Mouse (Mus musculus): ENCODE data around the gene Vmn2r81.
"Not testable (repeated sequence)": the region's sequence is repeated elsewhere in the genome, so short reads cannot be mapped to it uniquely, and the experiment has no call there.

Gene Vmn2r81

GRCm38 (mm10) chr10:79247392-79247791 lies at the start of gene Vmn2r81:
Gene Vmn2r81 (plus strand): TSS chr10:79247692.
- not testable (repeated sequence) for DNase-seq (ENCODE audit: low read depth, low spot score)

DNA sequence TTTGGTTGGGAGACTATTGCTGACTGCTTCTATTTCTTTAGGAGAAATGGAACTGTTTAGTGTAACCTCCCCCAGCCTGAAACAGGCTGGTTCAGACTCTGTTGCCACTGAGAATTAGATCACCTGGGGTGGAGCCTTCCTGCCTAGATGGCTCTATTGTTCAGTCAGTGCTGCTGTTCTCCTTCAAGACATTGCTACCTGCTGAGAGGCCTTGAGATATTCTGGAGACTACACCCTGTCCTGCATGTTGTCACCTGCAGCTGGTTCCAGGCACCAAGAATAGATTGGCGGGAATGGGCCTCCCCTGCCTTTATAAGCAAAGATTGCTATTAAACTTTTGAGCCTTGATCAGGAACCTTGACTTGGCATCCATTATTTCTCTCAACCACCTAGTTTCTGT lies 47.5 kb upstream of the Vmn2r81 start:
- not testable (repeated sequence) for DNase-seq (ENCODE audit: low read depth, low spot score)

- no peak for DNase-seq (ENCODE audit: low read depth, low spot score)
Observed at GRCm38 (mm10) chr10:79220432-79220831, 27.1 kb upstream of the Vmn2r81 start.

DNA sequence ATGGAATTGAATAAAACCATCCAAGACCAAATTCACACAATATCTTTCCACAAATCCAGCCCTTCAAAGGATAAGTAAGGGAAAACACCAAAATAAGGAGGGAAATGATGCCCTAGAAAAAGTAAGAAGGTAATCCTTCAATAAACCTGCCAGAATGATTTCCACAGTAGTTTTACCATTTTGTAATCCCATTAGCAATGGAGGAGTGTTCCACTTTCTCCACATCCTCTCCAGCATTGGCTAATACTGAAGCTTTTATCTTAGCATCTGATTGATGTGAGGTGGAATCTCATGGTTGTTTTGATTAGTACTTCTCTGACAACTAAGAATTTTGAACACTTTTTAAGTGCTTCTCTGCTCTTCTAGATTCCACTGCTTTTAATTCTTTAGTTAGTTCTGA lies 25.9 kb upstream of the Vmn2r81 start:
- no peak for DNase-seq (ENCODE audit: low read depth, low spot score)

GRCm38 (mm10) chr10:79222214-79222613 lies 25.3 kb upstream of the Vmn2r81 start:
- DNase-seq (ENCODE audit: low read depth, low spot score) = no peak

DNA sequence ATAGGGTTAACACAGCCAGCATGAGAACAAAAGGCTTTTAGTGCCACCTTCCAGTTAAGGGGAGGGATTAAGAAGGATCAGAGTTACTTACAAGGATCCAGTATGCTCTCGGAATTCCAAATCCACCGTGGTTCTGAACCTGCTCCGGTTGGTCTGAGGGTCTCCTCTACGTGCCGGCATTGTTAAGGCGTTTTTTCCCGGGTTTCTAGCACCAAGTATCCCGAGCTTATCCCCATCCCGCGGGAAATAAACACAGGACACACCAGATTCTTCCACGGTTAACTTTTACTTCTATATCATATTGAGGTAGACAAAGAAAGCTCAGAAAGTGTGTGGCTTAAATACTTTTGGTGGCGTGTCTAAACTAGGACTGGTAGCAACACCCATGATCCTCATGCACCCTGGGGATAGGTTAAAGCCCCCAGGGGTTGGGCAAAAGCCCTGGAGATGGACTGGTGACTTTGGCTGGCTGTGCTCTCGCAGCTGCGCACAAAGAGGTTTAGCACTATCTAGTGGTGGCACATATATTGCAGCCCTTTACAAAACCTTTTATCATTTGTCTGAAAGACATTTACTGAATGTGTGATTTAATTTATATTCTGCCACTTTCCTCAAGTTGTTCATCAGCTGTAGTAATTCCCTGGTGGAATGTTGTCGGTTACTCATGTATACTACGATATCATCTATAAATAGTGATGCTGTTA lies 74.7 kb downstream of the Vmn2r81 start:
- DNase-seq (ENCODE audit: low read depth, low spot score) = not testable (repeated sequence)

GRCm38 (mm10) chr10:79322737-79323086 lies 75.2 kb downstream of the Vmn2r81 start:
- no peak for DNase-seq (ENCODE audit: low read depth, low spot score)
